Mouse (Mus musculus): ENCODE measurements around the gene BC067074. TPM values are rescaled to one million over a fixed set of nuclear protein-coding genes. Genes with fewer than 3 reads are reported as not detected.

The BC067074 gene
- polyA plus RNA-seq, 1 experiment = 1.4 TPM

- TF ChIP-seq CTCF (IDR thresholded peaks at IDR 0.05; ENCODE audit: borderline replicate concordance, control insufficient read depth, extremely low read depth, insufficient read depth, low read length, poor library complexity) (no peak), POLR2A (IDR thresholded peaks at IDR 0.05; ENCODE audit: control insufficient read depth, extremely low read depth, insufficient read depth, low read length, poor library complexity) (no peak)
Observed at GRCm38 (mm10) chr13:113265257-113265656, 27.7 kb upstream of the BC067074 start.

GRCm38 (mm10) chr13:113266495-113266951, 26.4 kb upstream of the BC067074 start:
- H3K4me3 ChIP-seq (ENCODE audit: control insufficient read depth, insufficient read depth, low read length) = no peak overlapping the region
- no peaks in the 10 kb centered on the region for H3K36me3 ChIP-seq (ENCODE audit: control insufficient read depth, insufficient read depth, low read length)
- no peak overlapping the region for H3K27ac ChIP-seq (ENCODE audit: control insufficient read depth, insufficient read depth, low read length)
- no peaks in the 10 kb centered on the region for H3K4me1 ChIP-seq (replicated peaks; ENCODE audit: control insufficient read depth, insufficient read depth, low read length)
- WGBS = 15% methylated on average over 9 of the region's 9 CpGs
- H3K27me3 ChIP-seq (ENCODE audit: control insufficient read depth, insufficient read depth, low read length) = no peaks in the 10 kb centered on the region
- DNase-seq = peak; percentile 73
- TF ChIP-seq POLR2A (IDR thresholded peaks at IDR 0.05; ENCODE audit: control insufficient read depth, extremely low read depth, insufficient read depth, low read length, poor library complexity) = no peak
- 0 out of 2 replicates have a peak, but pooled peaks have one; percentile 16 for TF ChIP-seq CTCF (IDR thresholded peaks at IDR 0.05; ENCODE audit: borderline replicate concordance, control insufficient read depth, extremely low read depth, insufficient read depth, low read length, poor library complexity)

More at GRCm38 (mm10) chr13:113265257-113265656, 27.7 kb upstream of the BC067074 start:
- H3K4me1 ChIP-seq (replicated peaks; ENCODE audit: control insufficient read depth, insufficient read depth, low read length) = no peaks in the 10 kb centered on the region
- no peaks in the 10 kb centered on the region for H3K27me3 ChIP-seq (ENCODE audit: control insufficient read depth, insufficient read depth, low read length)
- no peaks in the 10 kb centered on the region for H3K36me3 ChIP-seq (ENCODE audit: control insufficient read depth, insufficient read depth, low read length)
- no peak overlapping the region for H3K27ac ChIP-seq (ENCODE audit: control insufficient read depth, insufficient read depth, low read length)
- 19% methylated on average over 13 of the region's 13 CpGs for WGBS
- peak; percentile 27 for DNase-seq
- H3K4me3 ChIP-seq (ENCODE audit: control insufficient read depth, insufficient read depth, low read length) = no peak overlapping the region

DNA sequence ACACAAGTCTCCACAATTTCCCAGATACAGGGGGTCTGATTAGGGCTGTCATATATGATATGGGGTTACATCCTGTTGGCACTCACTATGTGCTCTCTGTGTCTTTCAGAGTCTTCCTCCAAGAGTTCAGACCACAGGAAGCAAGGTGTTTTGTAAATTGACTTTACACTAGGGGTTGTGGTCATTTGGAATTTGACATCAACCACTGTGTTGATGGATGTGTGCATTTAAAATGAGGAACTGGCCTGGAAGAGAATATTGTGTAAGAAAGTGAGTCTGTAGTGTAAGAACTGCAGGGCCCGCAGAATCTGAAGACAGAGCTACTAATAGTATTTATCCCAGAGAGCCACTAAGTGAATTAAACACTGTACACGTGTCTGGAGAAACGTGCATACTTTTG, 25.8 kb upstream of the BC067074 start:
- Histone ChIP-seq H3K36me3 (ENCODE audit: control insufficient read depth, insufficient read depth, low read length) (no peaks in the 10 kb centered on the region), H3K4me1 (replicated peaks; ENCODE audit: control insufficient read depth, insufficient read depth, low read length) (no peaks in the 10 kb centered on the region), H3K27ac (ENCODE audit: control insufficient read depth, insufficient read depth, low read length) (no peak overlapping the region), H3K4me3 (ENCODE audit: control insufficient read depth, insufficient read depth, low read length) (no peak overlapping the region), H3K27me3 (ENCODE audit: control insufficient read depth, insufficient read depth, low read length) (no peaks in the 10 kb centered on the region)
- WGBS = 31% methylated on average over 3 of the region's 3 CpGs
- DNase-seq = no peak
- no peak for TF ChIP-seq CTCF (IDR thresholded peaks at IDR 0.05; ENCODE audit: borderline replicate concordance, control insufficient read depth, extremely low read depth, insufficient read depth, low read length, poor library complexity)
- no peak for TF ChIP-seq POLR2A (IDR thresholded peaks at IDR 0.05; ENCODE audit: control insufficient read depth, extremely low read depth, insufficient read depth, low read length, poor library complexity)

DNA sequence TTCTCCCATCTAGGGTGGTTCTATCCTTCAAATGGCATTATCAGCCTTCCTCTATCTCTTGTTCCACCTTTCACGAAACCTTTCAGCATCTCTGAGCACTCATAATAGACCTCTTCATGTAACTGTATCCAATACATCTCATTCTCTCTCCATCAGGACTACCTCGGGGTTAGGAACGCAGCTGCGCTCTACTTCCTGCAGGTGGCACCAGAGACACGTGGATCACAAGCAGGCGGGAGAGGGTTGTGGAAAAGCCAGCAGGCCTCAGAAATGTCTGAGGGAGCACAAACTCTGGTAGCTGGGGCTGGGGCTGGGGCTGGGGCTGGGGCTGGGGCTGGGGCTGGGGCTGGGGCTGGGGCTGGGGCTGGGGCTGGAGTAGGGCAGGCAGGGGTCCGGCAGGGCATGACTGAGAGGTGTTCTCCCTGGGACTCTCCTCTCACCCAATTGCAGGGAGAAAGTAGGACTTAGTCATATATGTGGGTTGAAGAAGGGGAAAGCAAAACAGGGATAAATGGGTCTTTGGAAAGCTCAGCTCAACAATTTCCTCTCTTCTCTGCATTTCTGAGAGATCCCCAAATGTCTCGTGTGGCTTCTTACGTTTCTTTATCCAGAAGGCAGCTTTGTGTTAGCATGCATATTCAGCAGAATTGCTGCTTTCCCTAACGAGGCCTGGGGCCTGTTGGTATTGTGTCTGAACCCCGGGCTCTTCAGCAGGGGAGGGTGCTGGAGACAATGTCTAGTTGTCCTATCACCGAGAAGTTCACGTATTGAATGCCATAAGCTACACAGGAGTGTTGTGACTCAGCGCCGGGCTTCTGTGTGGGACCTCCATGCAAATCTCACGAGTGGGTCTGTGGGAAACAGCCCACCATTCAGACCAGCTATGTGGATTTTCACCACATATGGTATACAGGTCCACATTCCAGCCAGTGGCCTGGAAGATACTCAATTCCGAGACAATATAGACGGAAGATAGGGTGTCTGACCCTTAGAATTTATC, 22.9 kb upstream of the BC067074 start:
- TF ChIP-seq CTCF (IDR thresholded peaks at IDR 0.05; ENCODE audit: borderline replicate concordance, control insufficient read depth, extremely low read depth, insufficient read depth, low read length, poor library complexity) (peak; percentile 78), POLR2A (IDR thresholded peaks at IDR 0.05; ENCODE audit: control insufficient read depth, extremely low read depth, insufficient read depth, low read length, poor library complexity) (no peak)
- H3K27ac ChIP-seq (ENCODE audit: control insufficient read depth, insufficient read depth, low read length) = no peak overlapping the region
- peak; percentile 70 for DNase-seq
- H3K27me3 ChIP-seq (ENCODE audit: control insufficient read depth, insufficient read depth, low read length) = no peaks in the 10 kb centered on the region
- WGBS = 68% methylated on average over 18 of the region's 18 CpGs
- H3K36me3 ChIP-seq (ENCODE audit: control insufficient read depth, insufficient read depth, low read length) = no peaks in the 10 kb centered on the region
- no peaks in the 10 kb centered on the region for H3K4me1 ChIP-seq (replicated peaks; ENCODE audit: control insufficient read depth, insufficient read depth, low read length)
- H3K4me3 ChIP-seq (ENCODE audit: control insufficient read depth, insufficient read depth, low read length) = no peak overlapping the region

- WGBS = 87% methylated on average over 8 of the region's 8 CpGs
- no peak for TF ChIP-seq CTCF (IDR thresholded peaks at IDR 0.05; ENCODE audit: borderline replicate concordance, control insufficient read depth, extremely low read depth, insufficient read depth, low read length, poor library complexity)
- no peak for TF ChIP-seq POLR2A (IDR thresholded peaks at IDR 0.05; ENCODE audit: control insufficient read depth, extremely low read depth, insufficient read depth, low read length, poor library complexity)
- no peak for DNase-seq
- Histone ChIP-seq H3K27ac (ENCODE audit: control insufficient read depth, insufficient read depth, low read length) (no peak overlapping the region), H3K4me3 (ENCODE audit: control insufficient read depth, insufficient read depth, low read length) (no peak overlapping the region), H3K4me1 (replicated peaks; ENCODE audit: control insufficient read depth, insufficient read depth, low read length) (no peaks in the 10 kb centered on the region), H3K27me3 (ENCODE audit: control insufficient read depth, insufficient read depth, low read length) (no peaks in the 10 kb centered on the region), H3K36me3 (ENCODE audit: control insufficient read depth, insufficient read depth, low read length) (no peaks in the 10 kb centered on the region)
Observed at GRCm38 (mm10) chr13:113271189-113271588, 21.8 kb upstream of the BC067074 start.

DNA sequence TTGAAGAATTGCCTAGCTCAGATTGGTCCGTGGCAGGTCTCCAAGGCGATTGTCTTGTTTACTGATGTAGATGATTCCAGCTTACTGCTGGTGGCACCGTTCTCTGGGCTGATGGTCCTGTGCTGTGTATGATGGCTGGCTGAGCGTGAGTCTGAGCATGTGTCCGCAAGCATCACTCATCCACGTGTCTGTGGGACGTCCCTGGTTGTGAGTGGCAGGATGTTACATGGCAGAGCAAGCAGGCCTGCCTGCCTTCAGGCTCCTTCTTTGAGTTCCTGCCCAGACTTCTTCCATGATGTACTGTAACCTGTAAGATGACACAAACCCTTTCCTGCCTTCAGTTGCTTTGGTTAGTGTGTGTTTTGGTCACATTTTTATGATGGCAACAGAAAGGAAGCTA, 5.8 kb upstream of the BC067074 start:
- 95% methylated on average over 7 of the region's 7 CpGs for WGBS

More for the DNA sequence above, 5.8 kb upstream of the BC067074 start:
- Histone ChIP-seq H3K4me3 (ENCODE audit: control insufficient read depth, insufficient read depth, low read length) (no peak overlapping the region), H3K27me3 (ENCODE audit: control insufficient read depth, insufficient read depth, low read length) (no peaks in the 10 kb centered on the region), H3K4me1 (replicated peaks; ENCODE audit: control insufficient read depth, insufficient read depth, low read length) (no peaks in the 10 kb centered on the region), H3K27ac (ENCODE audit: control insufficient read depth, insufficient read depth, low read length) (no peak overlapping the region), H3K36me3 (ENCODE audit: control insufficient read depth, insufficient read depth, low read length) (no peaks in the 10 kb centered on the region)
- TF ChIP-seq CTCF (IDR thresholded peaks at IDR 0.05; ENCODE audit: borderline replicate concordance, control insufficient read depth, extremely low read depth, insufficient read depth, low read length, poor library complexity) (no peak), POLR2A (IDR thresholded peaks at IDR 0.05; ENCODE audit: control insufficient read depth, extremely low read depth, insufficient read depth, low read length, poor library complexity) (no peak)
- no peak for DNase-seq
